Mouse (Mus musculus): ENCODE results near the gene Dennd2a.
"Not testable (repeated sequence)": the region's sequence is repeated elsewhere in the genome, so short reads cannot be mapped to it uniquely, and the experiment has no call there.

The Dennd2a gene

GRCm38 (mm10) chr6:39447429-39448185, 110.1 kb downstream of the Dennd2a start:
- no peak for DNase-seq

DNA sequence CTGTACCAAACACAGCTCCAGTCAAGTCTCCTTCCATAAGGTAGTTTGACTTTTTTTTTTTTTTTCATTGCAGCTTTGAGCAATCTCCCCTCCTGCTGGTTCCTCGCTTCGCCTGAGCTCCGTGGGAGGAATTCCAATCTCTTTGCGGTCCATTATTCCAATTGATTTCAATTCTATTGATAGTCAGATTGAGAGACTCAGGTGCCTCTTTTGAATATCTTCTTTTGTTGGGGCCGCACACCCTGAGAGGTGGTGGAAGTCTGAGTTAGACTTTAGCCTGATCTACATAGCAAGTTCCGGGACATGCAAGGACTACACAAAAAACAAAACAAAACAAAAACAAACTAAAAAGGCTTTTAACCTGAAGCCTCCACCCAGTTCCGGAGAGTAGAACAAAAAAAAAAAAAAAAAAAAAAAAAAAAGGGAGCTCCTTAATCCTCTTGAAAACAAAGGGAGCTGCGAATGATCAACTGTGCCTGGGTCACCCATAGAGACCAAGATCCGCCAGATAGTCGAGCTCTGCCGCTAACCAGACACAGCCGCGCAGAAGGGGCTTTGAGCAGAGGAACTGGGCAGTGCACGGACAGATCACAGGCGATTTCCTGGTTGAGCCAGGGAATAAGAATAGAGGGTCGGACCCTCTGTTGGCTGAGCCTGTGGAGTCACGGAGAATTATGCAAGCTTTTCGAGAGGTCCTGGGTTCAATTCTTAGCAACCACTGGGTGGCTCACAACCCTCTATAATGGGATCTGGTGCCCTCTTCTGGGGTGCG, 111.7 kb downstream of the Dennd2a start:
- DNase-seq: no peak

DNA sequence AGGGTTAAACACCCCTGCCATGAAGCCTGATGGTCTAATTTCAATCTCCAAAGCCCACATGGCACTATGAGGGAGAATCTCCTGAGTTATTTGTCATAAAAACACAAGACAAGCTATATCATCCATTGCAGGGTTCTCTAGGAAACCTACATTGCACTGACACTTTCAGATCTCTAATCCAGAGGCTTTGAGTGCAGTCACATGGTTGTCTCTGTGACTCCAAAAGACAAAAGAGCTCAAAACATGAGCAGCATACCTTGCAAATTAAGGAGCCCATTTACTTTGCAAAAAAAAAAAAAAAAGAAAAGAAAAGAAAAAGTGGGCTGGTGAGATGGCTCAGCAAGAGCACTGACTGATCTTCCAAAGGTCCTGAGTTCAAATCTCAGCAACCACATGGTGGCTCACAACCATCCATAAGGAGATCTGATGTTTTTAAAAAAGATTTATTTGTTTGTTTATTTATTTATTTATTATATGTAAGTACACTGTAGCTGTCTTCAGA, 114.8 kb downstream of the Dennd2a start:
- no peak for DNase-seq

- no peak for DNase-seq
Observed at GRCm38 (mm10) chr6:39440207-39440606, 117.5 kb downstream of the Dennd2a start.

DNA sequence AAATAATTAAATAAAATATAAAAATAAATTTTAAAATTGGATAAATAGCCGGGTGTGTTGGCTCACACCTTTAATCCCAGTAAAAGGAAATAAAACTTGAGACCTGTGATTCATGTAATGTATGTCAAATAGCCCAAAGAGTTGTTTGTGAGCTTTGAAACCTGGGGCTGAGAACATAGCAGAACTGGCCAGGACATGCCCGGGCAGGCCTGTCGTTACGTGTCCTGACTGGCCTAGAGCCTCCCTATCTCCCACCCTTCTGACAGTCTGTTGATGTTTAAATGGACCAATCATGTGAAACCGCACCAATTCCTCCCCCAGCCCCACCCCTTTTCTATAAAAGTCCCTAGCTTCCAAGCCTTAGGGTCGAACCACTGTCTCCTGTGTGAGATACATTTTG, 120.1 kb downstream of the Dennd2a start:
- not testable (repeated sequence) for DNase-seq

- DNase-seq: no peak
Observed at GRCm38 (mm10) chr6:39435875-39436274, 121.8 kb downstream of the Dennd2a start.

- DNase-seq: no peak
Observed at GRCm38 (mm10) chr6:39434886-39435492, 122.7 kb downstream of the Dennd2a start.

DNA sequence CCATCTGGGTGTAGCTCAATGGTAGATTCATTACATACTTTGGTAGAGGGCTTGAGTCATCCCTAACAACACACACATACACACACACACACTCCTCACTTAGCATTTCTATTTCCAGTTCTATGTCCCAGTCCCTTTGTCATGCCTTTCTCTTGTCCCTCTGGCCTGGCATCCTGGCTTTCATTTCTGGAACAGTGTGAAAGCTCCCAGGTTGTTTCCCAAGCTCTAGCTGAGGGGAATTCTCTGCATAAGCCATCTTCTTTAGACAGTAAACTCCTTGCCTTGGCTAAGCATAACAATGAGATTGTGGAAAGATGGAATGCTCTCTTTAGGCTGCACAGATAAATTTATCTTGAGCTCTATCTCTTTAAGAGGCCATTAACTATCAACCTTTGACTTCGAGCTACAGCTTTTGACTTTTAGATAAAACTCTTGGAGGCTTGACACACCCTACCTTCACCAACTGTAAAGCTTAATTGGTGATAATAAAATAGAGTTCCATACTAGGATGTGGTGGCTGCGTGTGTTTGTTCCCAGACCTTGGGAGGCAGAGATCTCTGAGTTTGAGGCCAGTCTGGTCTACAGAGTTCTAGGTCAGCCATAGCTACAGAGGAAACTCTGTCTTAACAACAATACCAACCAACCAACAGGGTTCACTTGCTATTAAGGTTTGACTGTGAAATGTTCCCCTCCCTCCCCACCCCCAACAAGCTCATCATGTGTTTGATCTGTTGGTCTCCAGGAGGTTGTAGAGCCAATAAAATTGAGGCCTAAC, 123.4 kb downstream of the Dennd2a start:
- DNase-seq: no peak

GRCm38 (mm10) chr6:39433701-39434100, 124.0 kb downstream of the Dennd2a start:
- DNase-seq: no peak

- DNase-seq: no peak
Observed at GRCm38 (mm10) chr6:39433174-39433573, 124.5 kb downstream of the Dennd2a start.

GRCm38 (mm10) chr6:39430722-39431121, 126.9 kb downstream of the Dennd2a start:
- DNase-seq: no peak

GRCm38 (mm10) chr6:39429007-39429788, 128.5 kb downstream of the Dennd2a start:
- no peak for DNase-seq

GRCm38 (mm10) chr6:39427276-39428003, 130.2 kb downstream of the Dennd2a start:
- no peak for DNase-seq

GRCm38 (mm10) chr6:39426725-39427124, 130.9 kb downstream of the Dennd2a start:
- no peak for DNase-seq

GRCm38 (mm10) chr6:39425181-39425580, 132.5 kb downstream of the Dennd2a start:
- DNase-seq: no peak

- DNase-seq: no peak
Observed at GRCm38 (mm10) chr6:39423686-39424085, 134.0 kb downstream of the Dennd2a start.

DNA sequence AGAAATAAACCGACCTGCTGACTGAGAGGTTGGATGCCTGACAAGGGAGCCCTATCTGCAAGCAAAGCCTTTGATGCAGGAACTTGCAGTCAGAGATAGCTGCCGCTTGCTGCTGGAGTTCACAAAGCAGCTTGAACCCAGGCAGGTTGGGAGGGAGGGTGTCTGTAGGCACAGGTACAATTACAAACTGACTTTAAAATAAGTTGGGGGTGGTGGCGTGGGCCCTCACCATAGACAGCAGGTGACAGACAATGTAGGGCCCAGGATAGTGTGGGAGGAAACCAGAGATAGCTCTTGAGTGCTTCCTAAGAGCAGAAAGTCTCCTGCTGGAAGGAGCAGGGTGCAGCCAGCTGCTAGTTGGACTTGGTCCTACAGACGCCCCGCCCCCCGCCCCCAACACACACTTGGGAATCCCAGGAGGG, 134.5 kb downstream of the Dennd2a start:
- no peak for DNase-seq

DNA sequence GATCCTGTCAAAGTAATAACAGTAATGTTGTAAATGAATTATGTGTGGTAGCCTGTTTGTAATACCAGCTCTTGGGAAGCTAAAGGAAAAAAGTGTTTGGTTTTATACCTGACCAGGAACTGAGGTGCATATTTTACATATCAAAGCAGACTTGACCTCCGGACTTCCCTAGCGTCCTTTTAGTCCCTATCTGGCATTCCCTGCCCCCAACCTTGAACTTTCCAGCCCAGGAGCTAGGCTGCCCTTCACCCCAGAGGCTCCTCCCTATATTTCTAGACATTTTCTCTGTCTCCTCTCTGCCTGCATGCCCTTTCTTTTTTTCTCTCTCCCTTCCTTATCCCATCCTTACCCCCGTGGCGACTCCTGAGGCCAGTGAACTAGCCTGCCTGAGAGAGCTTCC, 136.8 kb downstream of the Dennd2a start:
- no peak for DNase-seq

DNA sequence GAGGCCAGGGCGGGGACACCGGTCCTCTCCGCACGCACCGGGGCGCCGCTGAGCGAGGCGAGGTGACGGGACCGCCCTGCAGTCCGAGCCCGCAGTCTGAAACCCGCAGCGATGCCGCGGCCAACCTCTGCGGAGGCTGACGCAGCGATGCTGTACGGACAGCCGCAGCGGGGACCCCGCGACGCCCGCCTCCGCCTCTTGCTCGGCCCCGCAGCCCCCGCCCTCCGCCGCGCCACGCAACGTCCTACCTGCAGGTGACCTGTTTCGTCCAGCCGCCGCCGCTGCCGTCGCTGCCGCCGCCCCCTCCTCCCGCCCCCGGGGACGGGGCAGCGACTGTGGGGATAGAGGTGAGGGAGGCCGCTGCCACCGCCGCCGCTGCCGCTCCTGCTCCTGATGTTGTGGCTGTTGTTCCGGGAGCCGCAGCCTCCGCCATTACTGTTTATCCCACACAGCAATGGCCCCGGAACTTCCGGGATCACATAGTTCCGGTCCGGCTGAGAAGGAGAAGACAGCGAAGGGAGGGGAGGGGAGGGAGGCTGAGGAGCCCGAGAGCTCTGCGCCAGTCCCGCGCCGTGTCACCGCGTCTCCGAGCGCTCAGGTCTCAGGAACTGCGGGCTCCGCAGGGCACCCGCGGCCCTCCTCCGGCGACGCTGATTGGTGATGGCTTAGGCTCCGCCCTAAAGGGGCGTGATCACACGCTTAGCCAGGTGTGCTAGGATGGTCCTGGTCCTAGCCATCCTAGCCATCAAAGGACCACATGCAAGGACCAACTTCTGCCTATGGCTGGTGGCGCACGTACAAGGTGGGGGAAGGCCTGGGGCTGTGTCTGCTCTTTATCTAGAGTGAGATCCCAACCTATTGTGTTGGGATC, 137.6 kb downstream of the Dennd2a start, which contains the start of gene Mkrn1:
Gene Mkrn1, minus strand, starts transcription at position 612 of the 871 bp plus-strand sequence.
- DNase-seq: peak; percentile 81 to 82

DNA sequence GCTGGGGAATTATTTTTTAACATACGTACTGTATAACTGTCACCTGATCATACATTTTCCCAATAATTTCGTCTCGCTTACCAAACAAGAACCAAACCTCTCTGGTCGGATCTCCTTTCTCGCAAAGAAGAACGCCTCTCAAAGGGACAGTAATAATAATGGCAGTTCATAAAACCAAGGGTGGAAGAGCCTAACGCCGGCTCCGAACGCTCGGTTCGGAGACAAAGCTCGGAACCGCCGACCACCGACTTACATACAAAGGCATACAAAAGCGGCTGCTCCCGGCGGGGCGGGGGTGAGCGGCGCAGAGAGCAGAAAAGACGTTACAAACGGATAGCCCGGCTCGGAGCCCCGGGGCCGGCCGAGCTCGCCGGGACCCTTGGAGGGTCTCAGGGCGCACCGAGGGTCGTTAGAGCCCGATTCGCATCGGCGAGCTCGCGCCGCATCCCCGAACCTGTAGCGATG, 138.2 kb downstream of the Dennd2a start:
- no peak for DNase-seq
